Mouse (Mus musculus) ES-E14 (cell line): Measurements from ENCODE around the gene Tax1bp3. TPM values are rescaled to one million over a fixed set of nuclear protein-coding genes. Genes with fewer than 3 reads are reported as not detected.

Source experiments
- DNase-seq: peaks from one replicate; pipeline ENCODE4 v3.0.0-alpha.2; 2013; ENCODE audit warnings: low read depth, low spot score
- H3K27ac ChIP-seq: 2 replicates; pipeline ENCODE4 v1.5.1; 2012; ENCODE audit warnings: low read depth, mild to moderate bottlenecking, low read length, moderate library complexity, mixed read lengths; ENCODE audit not compliant: poor library complexity, insufficient read depth, severe bottlenecking
- H3K36me3 ChIP-seq: 2 replicates; pipeline ENCODE4 v1.6.1; 2012; ENCODE audit warnings: mild to moderate bottlenecking, low read length, moderate library complexity, mixed read lengths; ENCODE audit not compliant: control insufficient read depth, poor library complexity, insufficient read depth, severe bottlenecking
- H3K4me1 ChIP-seq, 2 experiments: fragments of 150-350 bp in 1 of 2; sonication (generic) in 1 of 2; 2 replicates each; pipeline ENCODE4 v1.6.1; 2012; ENCODE audit warnings: low read length in 2 of 2, mild to moderate bottlenecking in 1 of 2, mixed read lengths in 1 of 2; ENCODE audit not compliant: control insufficient read depth in 2 of 2, insufficient read depth in 2 of 2, poor library complexity in 1 of 2
- H3K4me3 ChIP-seq, 2 experiments: fragments of 150-350 bp in 1 of 2; sonication (generic) in 1 of 2; 2 replicates each; pipeline ENCODE4 v1.5.1; 2012; ENCODE audit warnings: low read length in 2 of 2, low read depth in 1 of 2, mild to moderate bottlenecking in 1 of 2, mixed read lengths in 1 of 2; ENCODE audit not compliant: insufficient read depth in 1 of 2, poor library complexity in 1 of 2, severe bottlenecking in 1 of 2
- H3K9ac ChIP-seq: 2 replicates; pipeline ENCODE4 v1.6.1; 2012; ENCODE audit warnings: low read depth, mild to moderate bottlenecking, low read length, mixed read lengths; ENCODE audit not compliant: poor library complexity, insufficient read depth, severe bottlenecking
- H3K9me3 ChIP-seq: fragments of 150-350 bp; sonication (generic); 2 replicates; pipeline ENCODE4 v1.6.1; 2012; ENCODE audit warnings: low read depth, mild to moderate bottlenecking, low read length; ENCODE audit not compliant: control insufficient read depth, insufficient read depth
- CHD2 ChIP-seq: IDR thresholded peaks from 2 replicates; pipeline ENCODE4 v1.6.1; 2014; ENCODE audit warnings: mild to moderate bottlenecking, low read depth, low read length, inconsistent platforms
- HCFC1 ChIP-seq: IDR thresholded peaks from 2 replicates; pipeline ENCODE4 v1.6.1; 2012; ENCODE audit warnings: low read length, inconsistent platforms, borderline replicate concordance; ENCODE audit not compliant: insufficient read depth
- MAFK ChIP-seq: IDR thresholded peaks from 2 replicates; pipeline ENCODE4 v1.6.1; 2014; ENCODE audit warnings: mild to moderate bottlenecking, low read depth, low read length, inconsistent platforms; ENCODE audit not compliant: insufficient read depth
- ZC3H11A ChIP-seq: IDR thresholded peaks from 2 replicates; pipeline ENCODE4 v1.6.1; 2012; ENCODE audit warnings: low read depth, mild to moderate bottlenecking, inconsistent platforms, low read length, borderline replicate concordance
- ZNF384 ChIP-seq: IDR thresholded peaks from 2 replicates; pipeline ENCODE4 v1.6.1; 2012; ENCODE audit warnings: low read depth, low read length, inconsistent platforms
- in situ Hi-C, 2 experiments: fragments of 600-800 bp; cut with MboI; formaldehyde crosslinking; loops; one replicate each; pipeline ENCODE4 v1.15.1; 2025; ENCODE audit warnings: low sequenced_read_pairs in 2 of 2, inconsistent platforms in 1 of 2; ENCODE audit not compliant: unreplicated experiment in 2 of 2
- total RNA-seq: library from RNA; depleted of rRNA; stranded (reverse); fragments of 300-350 nt; gene quantifications from 2 replicates; pipeline ENCODE4 v1.2.3, GENCODE M21; 2012

Gene Tax1bp3
- total RNA-seq, 1 experiment, result 55.0 TPM

DNA sequence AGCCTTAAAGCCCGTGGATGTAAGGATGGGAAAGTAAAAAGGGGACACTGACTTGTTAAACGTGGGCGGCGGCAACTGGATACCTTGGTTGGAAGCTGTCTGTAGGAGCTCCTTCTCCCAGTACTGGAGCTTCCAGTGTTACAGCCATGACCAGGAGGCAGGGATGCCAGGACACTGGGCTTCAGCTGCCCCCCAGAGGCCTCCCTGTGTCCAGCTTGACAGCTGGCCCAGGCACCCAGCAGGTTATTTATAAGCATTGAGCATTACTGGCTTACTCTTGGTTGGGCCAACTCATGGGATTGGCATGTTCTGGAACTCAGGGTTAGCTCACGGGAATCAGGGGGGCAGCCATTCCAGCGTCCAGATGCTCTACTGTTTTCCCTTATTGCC, 16.1 kb upstream of the Tax1bp3 start:
- no peak overlapping the region for H3K9ac ChIP-seq
- H3K36me3 ChIP-seq, result no peaks in the 10 kb centered on the region
- H3K9me3 ChIP-seq, result no peaks in the 10 kb centered on the region
- no peak for DNase-seq
- TF ChIP-seq ZC3H11A, result no peak
- no peak for TF ChIP-seq ZNF384
- H3K27ac ChIP-seq, result no peak overlapping the region
- in situ Hi-C loops, result no loop called here
- peak overlapping the region; percentile 64 to 69 for H3K4me3 ChIP-seq
- H3K4me1 ChIP-seq, result no peaks in the 10 kb centered on the region

GRCm38 (mm10) chr11:73161616-73162015, 15.3 kb upstream of the Tax1bp3 start:
- Histone ChIP-seq H3K9ac (no peak overlapping the region), H3K36me3 (no peaks in the 10 kb centered on the region), H3K27ac (no peak overlapping the region), H3K4me3 (no peak overlapping the region), H3K4me1 (no peaks in the 10 kb centered on the region), H3K9me3 (no peaks in the 10 kb centered on the region)
- in situ Hi-C loops, result no loop called here
- no peak for TF ChIP-seq ZC3H11A
- TF ChIP-seq MAFK, result no peak
- TF ChIP-seq ZNF384, result no peak
- no peak for TF ChIP-seq CHD2
- no peak for TF ChIP-seq HCFC1
- DNase-seq, result no peak

DNA sequence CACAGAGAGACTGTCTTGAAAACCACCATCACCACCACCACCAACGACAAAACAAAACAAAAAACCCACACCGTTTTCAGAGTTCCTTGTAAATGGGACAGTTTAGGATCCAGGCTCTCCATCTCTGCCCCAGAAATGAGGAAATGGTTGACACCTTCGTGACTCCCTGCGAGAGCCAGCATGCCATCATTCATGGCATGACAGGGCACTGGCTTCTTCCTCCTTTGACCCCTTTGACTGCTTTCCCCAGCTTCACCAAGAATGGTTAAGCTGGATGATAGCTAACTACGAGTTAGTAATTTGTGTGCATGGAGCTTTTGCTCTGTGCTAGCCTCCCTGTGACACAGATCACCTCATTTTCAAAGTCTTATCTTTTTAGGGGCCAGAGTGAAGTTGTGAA, 14.6 kb upstream of the Tax1bp3 start:
- TF ChIP-seq ZC3H11A (no peak), HCFC1 (no peak), ZNF384 (no peak), CHD2 (no peak), MAFK (no peak)

GRCm38 (mm10) chr11:73168071-73168470, 8.8 kb upstream of the Tax1bp3 start:
- Histone ChIP-seq H3K4me3 (peak overlapping the region; percentile 37 to 54), H3K27ac (no peak overlapping the region), H3K36me3 (peaks cover 6% of the 10 kb centered on the region; the same call in 1 of the 2 replicates), H3K9me3 (no peaks in the 10 kb centered on the region), H3K4me1 (peaks cover 0 to 3% of the 10 kb centered on the region in 2 experiments; a peak in 3 of 4 replicates), H3K9ac (peak overlapping the region; percentile 22; the same call in 1 of the 2 replicates)
- TF ChIP-seq ZNF384 (no peak), MAFK (no peak), CHD2 (no peak), HCFC1 (no peak), ZC3H11A (no peak)
- no peak for DNase-seq
- in situ Hi-C loops, result no loop called here

More for the DNA sequence above, 14.6 kb upstream of the Tax1bp3 start:
- Histone ChIP-seq H3K4me3 (no peak overlapping the region), H3K27ac (no peak overlapping the region), H3K9ac (no peak overlapping the region), H3K36me3 (no peaks in the 10 kb centered on the region), H3K4me1 (no peaks in the 10 kb centered on the region; a peak in 1 of 4 replicates), H3K9me3 (no peaks in the 10 kb centered on the region)
- DNase-seq, result no peak
- in situ Hi-C loops, result no loop called here

- Histone ChIP-seq H3K4me1 (peaks cover 0 to 3% of the 10 kb centered on the region in 2 experiments; a peak in 3 of 4 replicates), H3K36me3 (peaks cover 6% of the 10 kb centered on the region; the same call in 1 of the 2 replicates), H3K27ac (no peak overlapping the region), H3K9me3 (no peaks in the 10 kb centered on the region), H3K4me3 (peak overlapping the region in 1 of 2 experiments; percentile 54; a peak in 1 of 4 replicates), H3K9ac (no peak overlapping the region)
- in situ Hi-C loops, result no loop called here
- TF ChIP-seq MAFK (peak; percentile 73), HCFC1 (no peak), ZC3H11A (no peak)
- no peak for DNase-seq
These were observed 8.3 kb upstream of the Tax1bp3 start for GRCm38 (mm10) chr11:73168576-73168975.
